8 mouse cellular contexts compared by ENCODE assay signal in the genomic region with DNA sequence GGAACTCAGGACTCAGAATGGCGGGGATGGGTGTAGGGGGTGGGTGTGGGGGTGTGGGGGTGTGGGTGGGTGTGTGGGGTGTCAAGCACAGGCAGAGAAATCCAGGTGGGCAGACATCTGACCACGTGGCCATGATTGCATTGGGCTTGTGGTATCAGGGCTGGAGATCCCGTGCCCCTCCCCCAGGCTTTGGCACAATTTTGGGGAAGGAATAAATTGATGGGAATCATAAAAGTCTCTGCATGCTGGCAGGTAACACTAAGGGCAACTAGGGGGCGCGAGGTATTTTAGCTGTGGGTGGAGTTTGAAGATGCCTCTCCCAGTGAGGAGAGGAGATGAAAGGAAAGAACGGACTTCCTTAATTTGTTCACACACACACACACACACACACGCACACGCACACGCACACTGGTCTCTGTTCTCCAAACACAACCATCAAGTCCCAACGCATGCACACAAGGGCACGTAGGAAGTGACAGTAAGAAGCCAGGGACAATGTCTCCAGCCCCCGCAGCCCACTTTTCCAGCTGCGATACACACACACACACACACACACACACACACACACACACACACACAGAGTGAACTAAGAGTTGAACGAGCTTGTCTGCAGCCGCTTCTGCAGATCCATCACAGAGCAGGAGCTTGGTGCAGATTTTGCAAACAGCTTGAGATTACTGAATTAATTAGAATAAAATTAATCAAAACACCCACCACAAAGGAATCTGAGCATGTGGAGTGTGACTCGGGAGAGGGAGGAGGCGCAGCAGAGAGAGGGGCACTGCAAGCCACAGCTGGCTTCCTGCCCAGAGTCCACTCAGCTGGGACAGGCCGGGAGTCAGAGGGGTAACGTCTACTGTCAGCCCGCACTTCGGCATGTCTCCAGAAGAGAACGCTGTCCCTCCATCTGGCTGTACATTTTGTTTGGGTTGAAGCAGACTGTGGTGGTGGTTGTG. TPM values are rescaled to one million over a fixed set of nuclear protein-coding genes. Genes with fewer than 3 reads are reported as not detected.
A peak's percentile ranks its signal among the peaks of the same experiment; 100 is the strongest.
DNase-seq lines count a peak whose midpoint lies in the region; ATAC-seq and TF ChIP-seq lines count a peak whose summit lies in the region.

No protein-coding gene starts in this region.

- ATAC-seq in heart, embryonic 14.5 days (ENCODE audit: insufficient number of reproducible peaks, insufficient read depth, low FRiP score, low read depth) = peak; percentile 60; the same call in 1 of the 2 replicates
- peak; percentile 88 for ATAC-seq in hindbrain, postnatal 0 days
- ATAC-seq in midbrain, embryonic 14.5 days (ENCODE audit: low FRiP score, low TSS enrichment) = peak; percentile 82

- no peaks in the 10 kb centered on the region for H3K9me3 ChIP-seq in heart, embryonic 14.5 days (ENCODE audit: control insufficient read depth, low read length)
- H3K9me3 ChIP-seq in forebrain, embryonic 10.5 days = no peaks in the 10 kb centered on the region
- H3K9me3 ChIP-seq in hindbrain, postnatal 0 days (ENCODE audit: low read length) = no peaks in the 10 kb centered on the region
- H3K9me3 ChIP-seq in midbrain, embryonic 14.5 days (ENCODE audit: control insufficient read depth, low read length) = no peaks in the 10 kb centered on the region

- H3K27me3 ChIP-seq in heart, embryonic 14.5 days (ENCODE audit: control insufficient read depth, insufficient read depth, low read length) = no peaks in the 10 kb centered on the region
- H3K27me3 ChIP-seq in forebrain, embryonic 10.5 days (ENCODE audit: poor library complexity, severe bottlenecking) = no peaks in the 10 kb centered on the region
- H3K27me3 ChIP-seq in hindbrain, postnatal 0 days (ENCODE audit: insufficient read depth, low read length) = no peaks in the 10 kb centered on the region
- no peaks in the 10 kb centered on the region for H3K27me3 ChIP-seq in midbrain, embryonic 14.5 days (ENCODE audit: control insufficient read depth, insufficient read depth, low read length)

- peak overlapping the region; percentile 50 to 58; a peak in 3 of 4 replicates for H3K27ac ChIP-seq in heart, embryonic 14.5 days (replicated peaks in 1 of 2; ENCODE audit: control insufficient read depth in 1 of 2, insufficient read depth in 1 of 2, low read depth in 2 of 2, low read length in 2 of 2)
- H3K27ac ChIP-seq in forebrain, embryonic 10.5 days = 0 out of 2 replicates have a peak overlapping the region, but pooled peaks have one; percentile 40
- H3K27ac ChIP-seq in hindbrain, postnatal 0 days = 0 out of 2 replicates have a peak overlapping the region, but pooled peaks have one; percentile 11
- H3K27ac ChIP-seq in midbrain, embryonic 14.5 days (replicated peaks; ENCODE audit: low read depth, low read length) = peak overlapping the region; percentile 73

- peak; percentile 73 for TF ChIP-seq CTCF in hindbrain, postnatal 0 days (IDR thresholded peaks at IDR 0.05; ENCODE audit: low read depth)

- no peaks in the 10 kb centered on the region for H3K36me3 ChIP-seq in heart, embryonic 14.5 days (ENCODE audit: control insufficient read depth, insufficient read depth, low read length)
- no peaks in the 10 kb centered on the region for H3K36me3 ChIP-seq in forebrain, embryonic 10.5 days (replicated peaks)
- H3K36me3 ChIP-seq in hindbrain, postnatal 0 days (ENCODE audit: insufficient read depth, low read length) = no peaks in the 10 kb centered on the region
- H3K36me3 ChIP-seq in midbrain, embryonic 14.5 days (ENCODE audit: control insufficient read depth, insufficient read depth, low read length) = no peaks in the 10 kb centered on the region

- no peak overlapping the region for H3K4me3 ChIP-seq in heart, embryonic 14.5 days (ENCODE audit: control insufficient read depth in 1 of 2, insufficient read depth in 1 of 2, low read depth in 1 of 2, low read length in 2 of 2)
- no peak overlapping the region for H3K4me3 ChIP-seq in forebrain, embryonic 10.5 days
- H3K4me3 ChIP-seq in hindbrain, postnatal 0 days (ENCODE audit: low read length) = no peak overlapping the region
- H3K4me3 ChIP-seq in midbrain, embryonic 14.5 days (replicated peaks; ENCODE audit: low read depth, low read length) = no peak overlapping the region

- peaks cover 20 to 35% of the 10 kb centered on the region in 2 experiments for H3K4me1 ChIP-seq in heart, embryonic 14.5 days (ENCODE audit: control insufficient read depth in 2 of 2, insufficient read depth in 2 of 2, low read length in 2 of 2)
- peaks cover 36% of the 10 kb centered on the region for H3K4me1 ChIP-seq in forebrain, embryonic 10.5 days
- peaks cover 16% of the 10 kb centered on the region for H3K4me1 ChIP-seq in hindbrain, postnatal 0 days (ENCODE audit: insufficient read depth, low read length)
- peaks cover 34% of the 10 kb centered on the region for H3K4me1 ChIP-seq in midbrain, embryonic 14.5 days (ENCODE audit: control insufficient read depth, insufficient read depth, low read length)

- 34% methylated on average over 22 of the region's 22 CpGs for WGBS in heart, embryonic 14.5 days
- WGBS in forebrain, embryonic 10.5 days = 74% methylated on average over 22 of the region's 22 CpGs
- 22% methylated on average over 22 of the region's 22 CpGs for whole genome bisulfite sequencing in hindbrain, postnatal 0 days
- 33% methylated on average over 22 of the region's 22 CpGs for WGBS in midbrain, embryonic 14.5 days

- DNase-seq in heart, adult 11 months = no peak
- no peak for DNase-seq in forebrain, embryonic 10.5 days (ENCODE audit: extremely low spot score, low spot score)
- DNase-seq in hindbrain, postnatal 0 days (ENCODE audit: low spot score) = peak; percentile 92
- peak; percentile 49 to 65 for DNase-seq in layer of hippocampus, postnatal 36 days
- DNase-seq in midbrain, embryonic 14.5 days = peak; percentile 87
- DNase-seq in thymus, postnatal 0 days (ENCODE audit: low spot score) = no peak
- no peak for DNase-seq in thymus, postnatal 4 days

- peak overlapping the region; percentile 47; the same call in 1 of the 2 replicates for H3K9ac ChIP-seq in heart, embryonic 14.5 days (ENCODE audit: low read length)
- no peak overlapping the region for H3K9ac ChIP-seq in hindbrain, postnatal 0 days (replicated peaks; ENCODE audit: low read length)
- H3K9ac ChIP-seq in midbrain, embryonic 14.5 days (replicated peaks; ENCODE audit: low read length) = no peak overlapping the region

- peak overlapping the region; percentile 41 for H3K4me2 ChIP-seq in heart, embryonic 14.5 days (ENCODE audit: low read length)
- H3K4me2 ChIP-seq in hindbrain, postnatal 0 days (ENCODE audit: low read depth, low read length) = peak overlapping the region; percentile 33; the same call in 1 of the 2 replicates
- H3K4me2 ChIP-seq in midbrain, embryonic 14.5 days (ENCODE audit: low read length) = peak overlapping the region; percentile 24; the same call in 1 of the 2 replicates

RNA-seq across cellular contexts. Expression of gene Ccdc167, which starts 21.3 kb away (rescaled TPM):
- 17.8 and 19.5 TPM in 2 replicates for polyA plus RNA-seq in heart, embryonic 14.5 days (2014; fragmentation: Nextera tagmentation; extraction: Ambion mirVana)
- 16.0 and 17.9 TPM in 2 replicates for polyA plus RNA-seq in forebrain, embryonic 10.5 days (2016; fragmentation: Nextera tagmentation; extraction: Ambion mirVana)
- total RNA-seq in hindbrain, postnatal 0 days (2014; rRNA removed) = 9.7 and 14.4 TPM in 2 replicates
- 9.8 and 11.3 TPM in 2 replicates for polyA plus RNA-seq in hindbrain, postnatal 0 days (2015; fragmentation: Nextera tagmentation; extraction: Ambion mirVana)
- 10 to 100 TPM; 21.7 to 25.5 TPM for total RNA-seq in layer of hippocampus, postnatal 36 days (2021)
- 11.3 and 11.4 TPM in 2 replicates for polyA plus RNA-seq in midbrain, embryonic 14.5 days (2014; fragmentation: Nextera tagmentation; extraction: Ambion mirVana)
- polyA plus RNA-seq in thymus, postnatal 0 days (2015; fragmentation: Nextera tagmentation; extraction: Ambion mirVana) = 9.2 and 10.8 TPM in 2 replicates

Comparison
In these comparisons a context has a peak if more than half of its experiments do, and no peak if none do; other contexts are left out.
1. H3K27ac ChIP-seq: peak in every context shown above with its lines; median percentile 73 in midbrain, embryonic 14.5 days; 54 in heart, embryonic 14.5 days; 40 in forebrain, embryonic 10.5 days; 11 in hindbrain, postnatal 0 days.
2. DNase-seq: peak in hindbrain, postnatal 0 days (single experiment), layer of hippocampus, postnatal 36 days (2 of 2) and midbrain, embryonic 14.5 days (single experiment); none in heart, adult 11 months (single experiment), forebrain, embryonic 10.5 days (single experiment), thymus, postnatal 0 days (single experiment) and thymus, postnatal 4 days (single experiment).
3. Peak in every context shown above with its lines, with median percentiles within 50 percentile points of each other: ATAC-seq and H3K4me2 ChIP-seq.